Mouse (Mus musculus): ENCODE data around the gene Ak4. TPM values are rescaled to one million over a fixed set of nuclear protein-coding genes. Genes with fewer than 3 reads are reported as not detected.
A peak's percentile ranks its signal among the peaks of the same experiment; 100 is the strongest.

Ak4 gene
- total RNA-seq, 4 experiments from 2014 or later, result 2.4 to 10.6 (median 4.7) TPM

DNA sequence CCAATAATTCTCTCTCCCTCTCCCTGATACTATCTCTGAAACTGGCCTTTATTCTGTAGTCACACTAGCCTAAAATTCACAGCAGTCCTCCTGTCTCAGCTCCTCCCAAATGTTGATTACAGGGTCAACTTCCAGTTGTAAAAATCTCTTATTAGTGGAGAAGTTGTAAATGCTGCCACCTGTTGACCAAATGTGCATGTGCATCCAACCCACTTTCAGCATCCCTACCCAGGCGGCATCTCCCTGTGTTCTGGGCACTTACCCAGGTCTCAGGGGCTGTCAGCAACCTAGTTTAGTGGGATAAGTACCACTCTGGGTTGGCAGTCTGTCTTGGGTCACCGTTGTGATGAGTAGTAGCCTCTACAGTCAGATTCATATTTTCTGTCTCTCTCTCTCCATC lies 39.3 kb downstream of the Ak4 start:
- DNase-seq (ENCODE audit: low spot score in 2 of 2), result peak in 1 of 2 experiments; percentile 25

DNA sequence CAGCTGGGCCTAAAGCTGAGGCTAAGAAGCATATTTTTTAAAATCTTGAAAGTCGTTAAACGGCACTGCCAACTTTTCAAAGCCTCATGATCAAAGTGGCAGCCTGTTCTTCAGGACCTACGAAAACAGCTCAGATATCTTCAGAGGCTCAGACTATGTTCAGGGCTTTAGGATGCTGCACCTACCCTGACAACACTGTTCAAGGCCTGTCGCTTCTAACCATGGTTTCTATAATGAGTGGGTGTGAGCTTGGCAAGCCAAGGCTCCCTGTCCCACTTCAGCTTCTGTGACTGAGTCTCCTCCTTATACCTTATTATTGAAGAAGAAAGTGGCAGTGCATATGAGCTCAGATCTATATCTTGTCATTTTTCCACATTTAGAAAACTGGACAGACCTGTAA lies 40.3 kb downstream of the Ak4 start:
- no peak for DNase-seq (ENCODE audit: low spot score in 2 of 2)

DNA sequence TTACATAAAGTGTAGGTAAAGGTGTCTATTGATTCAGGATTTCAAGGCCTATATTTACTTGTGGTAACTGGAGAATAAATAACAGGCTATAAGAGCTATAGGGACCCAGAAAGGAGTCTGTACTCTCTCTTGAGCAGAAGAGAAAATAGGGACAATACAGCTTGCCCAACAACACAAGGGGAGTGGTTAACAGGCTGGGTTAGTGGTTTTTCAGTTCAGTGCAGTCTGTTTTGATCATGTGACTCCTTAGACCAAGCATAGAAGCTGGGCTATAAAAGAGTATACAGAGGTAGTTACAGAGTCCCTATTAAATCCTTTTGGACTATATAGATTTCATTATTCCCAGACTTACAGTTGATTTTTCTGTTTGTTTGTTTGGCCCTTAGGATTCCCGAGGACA lies 41.0 kb downstream of the Ak4 start:
- no peak for DNase-seq (ENCODE audit: low spot score in 2 of 2)

DNA sequence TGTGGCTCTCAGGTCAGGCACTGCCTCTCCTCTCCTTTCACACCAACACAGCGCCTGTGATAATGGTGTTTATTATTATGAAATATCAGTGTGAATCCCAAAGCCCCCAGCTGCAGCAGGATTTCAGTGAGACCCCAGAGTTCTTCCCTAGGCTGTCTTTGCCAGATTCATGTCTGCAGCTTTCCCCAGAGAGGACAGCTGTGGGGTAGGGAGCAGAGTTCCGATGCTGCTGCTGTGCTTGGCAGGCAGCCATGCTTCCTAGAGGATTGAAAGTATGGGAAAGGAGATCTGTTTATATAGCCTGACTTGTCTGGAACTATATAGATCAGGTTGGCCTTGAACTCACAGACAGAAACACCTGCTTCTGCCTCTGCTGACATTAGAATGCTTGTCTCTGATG lies 43.0 kb downstream of the Ak4 start:
- DNase-seq (ENCODE audit: low spot score in 2 of 2), result no peak

DNA sequence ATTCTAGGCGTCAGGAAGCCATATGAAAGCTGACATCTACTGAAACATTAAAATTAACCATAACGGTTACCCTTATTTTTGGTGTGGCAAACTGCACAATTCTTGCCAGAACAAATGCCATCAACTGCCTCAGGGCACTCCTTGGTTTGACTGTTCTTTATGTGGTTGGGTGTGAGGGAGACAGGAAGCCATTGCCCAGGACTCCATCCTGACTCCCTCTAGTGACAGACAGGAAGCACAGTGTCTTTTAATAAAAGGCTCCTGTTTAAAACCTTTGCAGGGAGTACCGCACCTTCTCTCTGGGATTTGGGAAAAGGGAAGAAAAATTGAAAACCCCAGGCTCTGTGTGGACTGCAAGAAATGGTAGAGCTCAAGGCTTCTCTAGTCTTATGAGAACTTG lies 47.2 kb downstream of the Ak4 start:
- DNase-seq (ENCODE audit: low spot score in 2 of 2), result no peak

DNA sequence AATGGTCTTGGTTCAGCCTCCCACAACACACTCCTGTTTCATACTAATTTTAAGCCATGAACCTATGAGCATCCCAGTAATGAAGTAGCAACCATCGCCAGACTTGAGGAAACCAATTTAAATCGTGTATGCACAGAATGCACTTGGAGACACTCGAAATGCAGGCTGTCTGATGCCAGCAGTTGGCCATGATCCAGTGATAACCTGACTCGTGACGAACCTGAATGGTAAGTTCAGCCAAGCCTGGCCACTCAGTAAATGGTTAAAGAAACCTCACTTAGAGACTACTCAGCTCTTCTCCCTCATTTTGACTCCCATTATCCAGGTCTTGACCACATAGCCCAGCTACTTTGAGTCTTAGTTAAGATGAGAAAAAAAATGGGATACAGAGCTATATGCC lies 50.2 kb downstream of the Ak4 start:
- no peak for DNase-seq (ENCODE audit: low spot score in 2 of 2)

DNA sequence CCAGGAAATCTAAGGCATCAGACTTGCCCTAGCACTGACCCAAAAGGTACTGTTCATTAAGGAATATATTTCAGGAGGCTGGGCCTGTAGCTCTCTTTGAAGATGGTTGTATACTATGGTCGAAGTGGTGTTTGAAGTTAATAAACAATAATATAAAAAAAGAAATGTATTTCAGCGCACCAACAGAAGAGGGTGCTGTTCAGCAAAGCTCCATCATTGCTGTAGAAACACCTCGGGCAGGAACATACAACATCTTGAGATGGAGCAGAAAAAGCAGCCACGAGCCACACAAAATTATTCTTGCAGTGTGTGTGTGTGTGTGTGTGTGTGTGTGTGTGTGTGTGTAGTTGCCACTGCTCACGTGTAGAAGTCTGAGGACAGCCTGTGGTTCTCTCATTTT lies 51.5 kb downstream of the Ak4 start:
- DNase-seq (ENCODE audit: low spot score in 2 of 2), result no peak

DNA sequence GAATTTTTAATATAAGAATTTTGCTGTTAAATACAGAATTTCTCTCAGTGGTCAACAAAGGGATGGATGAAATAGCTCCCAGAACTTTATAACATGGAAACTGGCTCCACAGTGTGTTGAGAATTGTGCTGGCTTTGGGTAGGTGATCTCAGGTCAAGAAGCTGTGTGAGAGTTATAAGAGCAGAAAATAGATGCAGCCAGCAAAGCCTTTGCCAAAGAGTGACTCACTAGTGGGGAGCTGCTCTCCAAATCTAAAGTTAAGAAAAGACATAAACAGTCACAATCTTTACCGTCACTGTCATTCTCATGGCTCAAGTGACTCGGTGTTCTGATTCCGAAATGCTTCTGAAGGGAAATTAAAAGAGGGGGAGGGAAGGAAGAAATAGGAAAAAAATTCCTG lies 53.7 kb downstream of the Ak4 start:
- no peak for DNase-seq (ENCODE audit: low spot score in 2 of 2)

DNA sequence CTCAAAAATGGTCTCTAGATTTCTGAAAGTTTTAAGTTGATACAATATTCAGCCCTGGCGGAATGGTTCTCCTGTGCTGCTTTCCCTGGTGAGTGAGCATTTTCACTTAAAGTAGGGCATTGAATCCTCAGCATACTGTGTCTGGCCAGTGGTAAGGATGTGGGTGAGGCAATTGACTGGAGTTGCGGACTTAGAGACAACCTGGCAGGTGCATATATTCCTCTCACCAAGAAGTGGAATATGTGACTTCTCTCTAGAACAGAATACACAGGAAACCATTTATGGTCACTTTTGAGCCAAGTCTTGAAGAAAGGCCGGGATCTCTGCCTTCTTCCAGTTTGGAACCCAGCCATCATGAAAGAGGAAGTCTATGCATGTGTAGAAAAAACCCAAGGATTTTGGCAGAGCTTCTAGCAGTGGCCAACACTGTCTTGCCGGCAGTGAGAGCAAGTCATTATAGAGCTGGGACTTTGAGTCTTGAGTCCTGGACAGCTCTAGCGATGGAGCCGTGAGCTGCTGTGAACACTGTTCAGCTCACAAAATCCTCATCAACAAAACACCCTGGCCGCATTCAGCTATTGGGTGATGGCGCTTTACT lies 71.3 kb downstream of the Ak4 start:
- DNase-seq (ENCODE audit: low spot score in 2 of 2), result no peak

DNA sequence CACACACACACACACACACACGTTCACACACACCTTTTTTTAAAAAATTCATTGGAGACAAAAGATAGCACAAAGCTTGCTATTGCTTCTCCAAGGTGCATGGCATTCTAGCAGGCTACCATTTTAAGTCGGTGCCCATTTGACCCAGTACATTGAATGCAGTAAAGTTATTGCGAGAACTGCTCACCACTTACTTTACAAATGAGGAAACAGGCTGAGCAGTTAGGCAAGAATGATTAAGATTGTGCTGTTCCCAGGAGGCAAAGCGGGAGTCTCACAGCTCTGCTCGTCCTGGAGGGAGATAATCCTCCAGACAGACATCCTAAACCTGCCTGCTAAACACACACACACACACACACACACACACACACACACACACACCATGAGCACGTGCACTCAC lies 72.6 kb downstream of the Ak4 start:
- no peak for DNase-seq (ENCODE audit: low spot score in 2 of 2)

DNA sequence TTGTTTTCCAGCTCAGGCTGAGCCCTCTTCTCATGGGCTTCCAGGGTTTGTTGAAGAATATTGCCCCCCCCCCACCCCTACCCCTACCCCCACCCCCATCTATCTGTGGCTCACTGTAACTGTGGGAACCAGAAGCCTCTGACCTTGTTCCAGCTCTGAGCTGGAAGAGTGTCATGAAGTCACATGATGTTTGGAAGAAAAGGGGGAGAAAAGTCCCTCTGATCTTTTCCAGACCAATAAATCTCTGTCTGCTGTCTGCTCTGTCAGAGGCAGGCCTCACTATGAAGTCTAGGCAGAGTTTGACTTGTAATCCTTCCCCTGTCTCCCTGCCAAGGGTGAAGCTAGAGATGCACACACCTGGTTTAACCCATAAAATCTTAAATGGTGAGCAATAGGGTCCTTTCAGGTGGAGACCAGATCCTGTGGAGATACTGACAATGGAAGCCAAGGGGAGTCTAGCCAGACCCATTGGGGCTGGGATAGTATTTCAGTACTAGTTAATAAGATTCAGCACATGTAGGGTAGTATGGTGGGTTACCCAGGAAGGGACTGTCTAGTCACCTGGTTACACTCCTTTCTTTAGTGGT lies 74.6 kb downstream of the Ak4 start:
- no peak for DNase-seq (ENCODE audit: low spot score in 2 of 2)

DNA sequence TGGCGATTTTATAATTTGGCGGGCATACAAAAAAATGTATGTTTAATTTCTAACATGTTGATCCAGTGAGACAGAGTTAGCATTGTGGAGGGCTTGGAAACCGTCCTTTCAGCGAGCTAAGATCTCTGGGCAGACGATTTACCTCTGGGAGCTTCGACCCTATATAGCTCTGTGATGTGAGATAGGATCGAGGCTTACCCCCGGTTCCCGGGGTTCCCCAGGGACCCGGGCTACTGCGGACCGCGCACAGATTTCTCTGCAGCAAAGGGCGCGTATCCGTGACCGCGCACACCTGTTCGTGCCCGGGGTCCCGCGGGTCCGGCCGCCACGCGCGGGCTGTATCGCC lies 77.1 kb downstream of the Ak4 start:
- DNase-seq (ENCODE audit: low spot score in 2 of 2), result no peak

DNA sequence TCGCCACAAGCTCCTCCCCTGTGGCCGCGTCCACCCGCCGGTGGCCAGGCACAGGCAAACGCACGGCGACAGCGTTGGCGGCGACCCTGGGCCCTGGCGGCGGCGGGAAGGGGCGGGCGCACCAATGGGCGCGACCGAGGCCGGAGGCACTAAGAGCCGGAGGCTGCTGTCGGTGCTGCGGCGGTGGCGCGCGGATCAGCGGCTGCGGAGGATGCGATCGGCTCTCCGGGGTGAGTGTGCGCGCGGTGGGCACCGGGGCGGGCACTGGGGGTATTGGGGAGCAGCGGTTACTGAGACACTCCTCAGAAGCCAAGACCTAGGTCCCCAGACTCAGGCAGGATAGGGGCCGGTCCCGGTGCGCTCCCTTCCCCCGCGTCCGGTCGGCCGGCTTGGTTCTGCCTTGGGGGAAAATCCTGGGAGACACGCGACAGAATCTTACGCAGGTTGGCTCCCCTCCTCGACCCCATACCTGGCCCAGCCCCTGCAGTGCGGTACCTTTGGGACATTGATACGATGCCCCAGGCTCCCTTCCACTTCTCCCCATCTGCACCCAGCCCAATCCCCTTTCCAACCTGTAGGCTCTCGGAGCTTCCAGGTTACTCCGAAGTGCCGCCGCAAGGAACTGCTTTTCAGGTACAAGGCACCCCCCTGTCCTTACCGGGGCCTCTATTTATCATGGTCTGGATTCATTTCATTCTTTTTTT lies 77.6 kb downstream of the Ak4 start, which contains the start of gene Dnajc6:
Gene Dnajc6, plus strand, starts transcription at position 115 of the 704 bp plus-strand sequence.
- DNase-seq (ENCODE audit: low spot score in 2 of 2), result no peak

DNA sequence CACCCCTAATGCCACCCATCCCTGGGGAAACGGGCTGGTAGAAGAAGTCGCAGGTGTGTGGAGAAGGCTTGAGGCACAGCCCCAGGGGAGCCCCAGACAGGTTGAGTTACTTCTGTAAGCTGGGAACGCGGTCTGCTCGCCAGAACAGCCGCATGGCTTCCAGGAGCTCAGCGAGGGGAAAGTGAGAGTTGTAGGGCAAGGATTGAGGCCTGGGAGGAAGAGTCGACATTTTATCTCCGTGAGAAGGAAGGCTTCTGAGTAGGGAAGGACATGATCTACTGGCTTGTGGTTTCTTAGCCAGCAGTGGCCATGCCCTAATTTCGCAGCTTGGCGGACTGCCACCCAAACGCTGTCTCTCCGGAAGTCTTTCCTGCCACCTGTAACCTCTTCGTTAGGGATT lies 78.3 kb downstream of the Ak4 start:
- DNase-seq (ENCODE audit: low spot score in 2 of 2), result no peak

DNA sequence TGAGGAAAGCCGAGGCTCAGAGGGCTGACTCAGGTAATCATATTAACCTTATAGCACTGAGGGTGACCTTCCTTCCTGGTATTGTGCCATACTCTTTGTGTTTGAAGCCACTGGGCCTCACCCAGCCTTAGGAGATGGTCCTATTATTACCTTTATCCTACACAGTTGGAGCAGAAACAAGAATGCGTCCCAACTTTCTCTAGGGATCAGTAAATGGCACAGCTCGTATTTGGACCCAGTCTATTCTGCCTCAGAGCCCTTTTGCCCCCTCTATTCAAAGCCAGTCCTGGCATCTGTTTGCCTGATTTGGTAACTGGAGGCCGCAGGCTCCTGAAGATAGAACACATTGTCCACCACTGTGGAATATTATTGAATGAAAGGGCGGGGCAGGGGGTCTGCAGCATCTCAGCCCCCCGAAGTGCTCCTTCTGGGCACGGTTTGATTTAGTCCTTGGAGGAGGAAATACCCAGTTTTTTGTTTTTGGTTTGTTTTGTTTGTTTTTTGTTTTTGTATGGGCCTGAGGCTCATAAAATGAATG lies 85.5 kb downstream of the Ak4 start:
- no peak for DNase-seq (ENCODE audit: low spot score in 2 of 2)

DNA sequence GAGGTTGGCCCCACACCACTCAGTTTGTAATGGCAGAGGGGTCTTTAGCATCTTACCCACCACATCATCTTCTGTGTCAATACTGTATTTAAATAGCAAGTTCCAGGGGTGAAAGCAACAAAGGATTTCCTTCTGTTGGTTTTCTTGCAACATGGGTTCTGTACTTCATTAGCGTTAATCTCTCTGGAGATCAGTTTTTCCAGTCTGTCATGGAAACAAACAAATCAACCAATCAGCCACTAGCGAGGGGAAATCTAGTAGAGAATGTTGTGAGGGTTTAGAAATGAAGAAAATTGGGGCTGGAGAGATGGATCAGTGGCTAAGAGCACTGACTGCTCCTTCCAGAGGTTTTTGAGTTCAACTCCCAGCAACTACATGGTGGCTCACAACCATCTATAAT lies 86.9 kb downstream of the Ak4 start:
- DNase-seq (ENCODE audit: low spot score in 2 of 2), result no peak

DNA sequence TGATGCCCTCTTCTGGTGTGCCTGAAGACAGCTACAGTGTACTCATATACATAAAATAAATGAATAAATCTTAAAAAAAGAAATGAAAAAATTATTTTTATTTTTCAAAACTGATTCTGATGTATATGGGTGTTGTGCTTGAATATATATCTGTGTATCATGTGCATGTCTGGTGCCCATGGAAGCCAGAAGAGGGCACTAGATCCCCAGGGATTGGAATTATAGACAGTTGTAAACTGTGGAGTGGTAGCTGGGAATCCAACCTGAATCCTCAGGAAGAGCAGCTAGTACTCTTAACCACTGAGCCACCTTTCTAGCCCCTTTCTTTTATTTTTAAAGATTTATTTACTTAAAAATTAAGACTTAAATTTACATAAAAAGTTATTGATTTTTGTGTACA lies 87.3 kb downstream of the Ak4 start:
- DNase-seq (ENCODE audit: low spot score in 2 of 2), result no peak

DNA sequence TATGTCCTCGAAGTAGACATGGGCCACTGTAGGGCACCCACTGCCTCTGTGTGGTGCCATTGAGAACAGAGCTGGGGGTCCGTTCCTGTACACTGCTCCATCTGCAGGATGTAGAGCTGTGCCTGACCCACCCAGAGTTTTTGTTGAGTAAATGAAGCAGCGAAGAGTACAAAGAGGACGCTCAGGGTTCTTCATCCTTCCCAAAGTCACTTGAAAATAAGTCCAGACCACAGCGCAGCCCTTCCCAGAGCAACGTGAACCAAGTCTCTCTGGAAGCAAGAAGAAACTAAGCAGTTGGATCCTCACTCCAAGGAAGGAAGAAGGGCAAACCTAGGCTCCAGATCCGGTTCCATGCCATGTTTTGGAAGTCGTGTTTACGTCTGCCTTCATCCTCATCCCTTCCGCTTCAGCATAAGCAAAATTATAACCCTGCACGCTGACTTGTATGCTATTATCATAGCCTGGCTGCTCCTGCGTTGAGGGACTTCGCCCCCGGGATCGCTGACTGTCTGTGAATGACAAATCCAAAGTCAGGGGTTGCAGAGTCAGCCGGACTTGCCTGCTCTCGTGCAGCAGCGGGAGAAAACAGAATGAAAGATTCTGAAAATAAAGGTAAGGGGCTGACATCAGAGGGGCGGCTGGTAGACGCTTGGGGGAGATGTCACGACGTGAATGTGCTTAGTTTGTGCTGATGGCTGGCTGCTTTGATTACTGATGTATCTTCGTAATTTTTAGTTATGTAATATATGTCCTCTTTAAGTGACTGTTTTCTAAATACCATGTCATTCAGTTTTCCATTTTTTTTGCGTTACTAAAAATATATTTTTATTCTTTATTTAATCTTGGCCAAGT lies 88.7 kb downstream of the Ak4 start:
- no peak for DNase-seq (ENCODE audit: low spot score in 2 of 2)

DNA sequence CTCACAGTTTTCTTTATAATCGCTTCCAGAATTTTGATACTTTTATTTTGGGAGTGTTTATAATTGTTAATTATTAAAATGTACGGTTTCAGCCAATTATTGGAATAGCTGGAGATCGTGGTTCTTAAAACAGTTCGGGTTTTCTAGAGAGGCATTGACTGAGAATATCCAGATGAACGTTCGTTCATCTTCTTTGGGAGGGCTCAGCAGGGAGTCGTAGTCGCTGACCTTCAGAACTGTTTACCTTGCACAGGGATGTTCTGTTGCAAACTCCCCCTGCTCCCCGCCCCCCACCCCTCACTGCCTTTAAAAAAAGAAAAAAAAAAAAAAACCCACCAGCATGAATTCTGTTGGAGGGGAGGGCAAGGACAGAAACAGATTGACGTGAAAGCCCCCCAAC lies 89.4 kb downstream of the Ak4 start:
- no peak for DNase-seq (ENCODE audit: low spot score in 2 of 2)

DNA sequence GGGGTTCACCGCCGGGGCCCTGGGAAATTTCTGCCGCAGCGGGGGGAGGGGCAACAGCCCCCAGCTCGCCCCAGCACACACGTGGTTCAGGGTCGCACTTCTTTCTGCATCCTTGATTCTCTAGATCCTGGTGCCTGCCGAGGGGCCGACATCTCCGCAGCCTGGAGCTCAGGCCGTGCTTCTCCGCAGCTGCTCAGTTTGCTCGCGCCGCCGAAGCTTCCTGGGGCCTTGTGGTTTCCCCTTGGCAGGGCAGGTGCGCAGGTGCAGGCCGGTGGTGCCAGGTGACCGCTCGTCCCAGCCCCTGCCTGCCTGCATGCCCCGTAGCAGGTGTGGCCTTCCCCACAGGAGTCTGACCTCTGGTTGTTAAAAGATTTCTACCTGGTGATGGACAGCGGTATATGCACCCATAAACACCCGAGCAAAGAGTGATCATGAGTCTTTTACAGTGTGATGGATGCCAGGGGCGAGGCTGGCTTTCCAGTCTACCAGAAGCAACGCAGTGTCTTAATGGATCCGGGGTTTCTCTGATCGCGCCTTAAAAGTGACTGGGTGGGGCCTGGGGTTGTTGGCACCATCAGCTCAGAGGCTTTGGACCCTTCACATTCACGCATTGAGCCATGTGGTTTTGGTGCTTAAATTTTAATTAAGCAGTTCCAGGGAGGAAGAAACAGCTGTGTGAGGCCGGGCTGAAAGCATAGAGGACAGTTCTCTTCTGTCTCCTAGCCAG lies 89.9 kb downstream of the Ak4 start:
- DNase-seq (ENCODE audit: low spot score in 2 of 2), result no peak

Measured in gastrocnemius, adult 8-10 months (tissue).